ENCODE assay signal across 8 mouse cellular contexts in the genomic region with DNA sequence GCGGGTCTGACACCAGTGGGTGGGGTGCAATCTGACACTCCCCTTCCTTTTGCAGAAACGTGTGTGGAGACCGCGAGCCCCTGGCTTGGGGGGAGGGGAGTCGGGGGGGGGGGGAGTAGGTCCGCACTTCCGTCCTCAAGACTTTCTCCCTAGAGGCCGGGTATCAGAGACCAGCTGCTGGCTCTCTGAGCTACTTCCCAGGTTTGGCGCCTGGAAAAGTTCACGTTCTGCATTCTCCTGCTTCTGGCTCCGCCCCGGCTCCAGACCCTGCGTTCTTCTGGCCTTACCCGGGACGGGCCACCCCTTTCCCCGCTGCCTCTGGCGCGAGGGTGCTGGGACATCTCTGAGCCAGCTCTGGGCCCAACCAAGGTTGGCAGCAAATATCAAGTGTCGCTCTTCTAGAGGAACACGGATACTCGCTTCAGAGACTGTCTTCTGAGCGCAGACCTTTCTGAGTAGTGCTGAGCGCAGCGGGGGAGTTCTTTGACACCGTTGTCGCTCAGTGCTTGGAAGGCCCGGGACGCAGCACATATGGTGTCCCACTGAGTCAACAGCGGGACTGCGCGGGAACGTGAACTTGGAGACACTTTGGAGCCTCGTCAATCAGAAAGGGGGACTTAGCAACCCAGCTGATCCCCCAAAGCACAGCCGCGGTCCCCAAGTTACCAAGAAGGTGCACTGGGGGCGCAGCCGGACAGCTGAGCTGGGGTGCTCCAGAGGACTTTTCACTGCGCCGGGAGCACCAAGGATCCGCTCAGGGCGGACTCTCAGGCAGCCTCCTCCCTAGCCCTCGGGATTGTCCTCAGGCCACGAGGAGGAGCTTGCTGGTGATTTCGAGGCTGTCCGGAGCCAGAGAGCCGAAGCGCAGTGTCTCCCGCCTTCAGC. TPM values are rescaled to one million over a fixed set of nuclear protein-coding genes. Genes with fewer than 3 reads are reported as not detected.
DNase-seq lines count a peak whose midpoint lies in the region; ATAC-seq and TF ChIP-seq lines count a peak whose summit lies in the region.

Arhgap6 (plus strand) TSS at position 126 of the 885 bp plus-strand sequence.

- peak within 1 kb of the TSS; percentile 84 for H3K4me2 ChIP-seq in heart, embryonic 15.5 days
- H3K4me2 ChIP-seq in stomach, embryonic 15.5 days, result peak within 1 kb of the TSS; percentile 83

- H3K9ac ChIP-seq in heart, embryonic 15.5 days, result peak within 1 kb of the TSS; percentile 64
- peak within 1 kb of the TSS; percentile 9; the same call in 1 of the 2 replicates for H3K9ac ChIP-seq in stomach, embryonic 15.5 days

- H3K4me1 ChIP-seq in spleen, adult 2 months (ENCODE audit: control insufficient read depth, insufficient read depth, insufficient read length), result no peaks in the 10 kb centered on the region; the same call in 1 of the 2 replicates
- H3K4me1 ChIP-seq in embryonic fibroblast, embryonic 13.5 days (ENCODE audit: control insufficient read depth, insufficient read depth, low read length), result no peaks in the 10 kb centered on the region
- H3K4me1 ChIP-seq in heart, embryonic 15.5 days (replicated peaks), result no peaks in the 10 kb centered on the region
- no peaks in the 10 kb centered on the region for H3K4me1 ChIP-seq in stomach, embryonic 15.5 days

- H3K27me3 ChIP-seq in spleen, adult 2 months (ENCODE audit: control insufficient read depth, insufficient read depth, low read length), result peaks cover 2% of the 10 kb centered on the region; the same call in 1 of the 2 replicates
- peaks cover 6% of the 10 kb centered on the region; the same call in 1 of the 2 replicates for H3K27me3 ChIP-seq in heart, embryonic 15.5 days
- peaks cover 13% of the 10 kb centered on the region for H3K27me3 ChIP-seq in stomach, embryonic 15.5 days (replicated peaks)

- 27% methylated on average over 48 of the region's 48 CpGs for WGBS in spleen, adult 2 months
- WGBS in heart, embryonic 15.5 days, result 10% methylated on average over 47 of the region's 48 CpGs
- WGBS in stomach, embryonic 15.5 days, result 21% methylated on average over 47 of the region's 48 CpGs

- TF ChIP-seq CTCF in spleen, adult 2 months (IDR thresholded peaks at IDR 0.05; ENCODE audit: extremely low read depth, insufficient read depth, insufficient read length, insufficient replicate concordance), result no peak
- no peak for TF ChIP-seq CTCF in embryonic fibroblast, embryonic 13.5 days (IDR thresholded peaks at IDR 0.05; ENCODE audit: borderline replicate concordance, insufficient read depth, low read length)

- no peak within 1 kb of the TSS for H3K27ac ChIP-seq in spleen, adult 2 months (ENCODE audit: insufficient read depth, low read length)
- no peak within 1 kb of the TSS for H3K27ac ChIP-seq in embryonic fibroblast, embryonic 13.5 days (ENCODE audit: insufficient read depth, low read length)
- H3K27ac ChIP-seq in heart, embryonic 15.5 days, result peak within 1 kb of the TSS; percentile 81
- H3K27ac ChIP-seq in stomach, embryonic 15.5 days, result peak within 1 kb of the TSS; percentile 44; the same call in 1 of the 2 replicates

- ATAC-seq in heart, embryonic 15.5 days (replicated peaks; ENCODE audit: insufficient number of reproducible peaks, insufficient read depth, low FRiP score, low read depth), result peak; percentile 73
- peak; percentile 53; the same call in 1 of the 2 replicates for ATAC-seq in stomach, embryonic 15.5 days (ENCODE audit: insufficient read depth, low FRiP score, low read depth)

- no peak for TF ChIP-seq POLR2A in spleen, adult 2 months (IDR thresholded peaks at IDR 0.05; ENCODE audit: low read depth, low read length)
- TF ChIP-seq POLR2A in embryonic fibroblast, embryonic 13.5 days (IDR thresholded peaks at IDR 0.05; ENCODE audit: low read depth, low read length), result no peak

- H3K9me3 ChIP-seq in heart, embryonic 15.5 days (replicated peaks), result no peaks in the 10 kb centered on the region
- H3K9me3 ChIP-seq in stomach, embryonic 15.5 days, result no peaks in the 10 kb centered on the region

- H3K4me3 ChIP-seq in spleen, adult 2 months (ENCODE audit: extremely low read depth, insufficient read depth, insufficient read length), result peak within 1 kb of the TSS; percentile 44
- peak within 1 kb of the TSS; percentile 35 for H3K4me3 ChIP-seq in embryonic fibroblast, embryonic 13.5 days (ENCODE audit: insufficient read depth, low read length)
- peak within 1 kb of the TSS; percentile 51 for H3K4me3 ChIP-seq in heart, embryonic 15.5 days
- H3K4me3 ChIP-seq in stomach, embryonic 15.5 days (replicated peaks), result peak within 1 kb of the TSS; percentile 44

- H3K36me3 ChIP-seq in spleen, adult 2 months (ENCODE audit: control insufficient read depth, insufficient read depth, low read length), result no peaks in the 10 kb centered on the region
- H3K36me3 ChIP-seq in heart, embryonic 15.5 days, result no peaks in the 10 kb centered on the region
- H3K36me3 ChIP-seq in stomach, embryonic 15.5 days, result no peaks in the 10 kb centered on the region

- DNase-seq in spleen, adult 2 months (ENCODE audit: low read depth in 1 of 2, low spot score in 2 of 2), result no peak
- no peak for DNase-seq in spleen, postnatal 14 days (ENCODE audit: low spot score in 2 of 2)
- DNase-seq in kidney, postnatal 10 days, result peak; percentile 48
- DNase-seq in lung, postnatal 4 days, result peak; percentile 31 to 63
- no peak for DNase-seq in layer of hippocampus, postnatal 36 days

RNA-seq across cellular contexts. Expression of gene Arhgap6, which starts in this region (rescaled TPM):
- polyA plus RNA-seq in spleen, adult 2 months (2012; rRNA removed), result 2.9 and 3.0 TPM in 2 replicates
- 2.7 and 3.9 TPM in 2 replicates for polyA plus RNA-seq in embryonic fibroblast, embryonic 13.5 days (2011; ENCODE audit: insufficient read length, low read depth, missing spikeins)
- polyA plus RNA-seq in heart, embryonic 15.5 days (2015; fragmentation: Nextera tagmentation; extraction: Ambion mirVana), result 6.5 and 6.6 TPM in 2 replicates
- 7.5 and 8.5 TPM in 2 replicates for polyA plus RNA-seq in stomach, embryonic 15.5 days (2015; fragmentation: Nextera tagmentation; extraction: Ambion mirVana)
- total RNA-seq in layer of hippocampus, postnatal 36 days (2021), result 1 to 10 TPM; 2.3 to 2.6 TPM

Comparison
In these comparisons a context has a peak if more than half of its experiments do, and no peak if none do; other contexts are left out.
1. DNase-seq: peak in kidney, postnatal 10 days (single experiment) and lung, postnatal 4 days (2 of 2); none in spleen, adult 2 months (0 of 2), spleen, postnatal 14 days (0 of 2) and layer of hippocampus, postnatal 36 days (0 of 2).
2. H3K27ac ChIP-seq: peak in heart, embryonic 15.5 days (single experiment) and stomach, embryonic 15.5 days (single experiment); none in spleen, adult 2 months (single experiment) and embryonic fibroblast, embryonic 13.5 days (single experiment).
3. Peak in every context shown above with its lines, with median percentiles within 50 percentile points of each other: H3K4me3 ChIP-seq.